Mouse (Mus musculus): ENCODE results near the gene Tnrc18. TPM values are rescaled to one million over a fixed set of nuclear protein-coding genes. Genes with fewer than 3 reads are reported as not detected.

Gene Tnrc18
- polyA plus RNA-seq, 1 experiment from 2014 or later: 116 TPM

- in situ Hi-C loops (cut with MboI; ENCODE audit: low pct_unique_long_range_greater_than_20kb): loop anchor here (5.0 kb wide), 1 partner anchor 392 kb away; no protein-coding TSS in a partner anchor
- CTCF ChIA-PET: interaction anchor here (1.1 to 2.8 kb wide), 2 partner anchors 22 to 192 kb away, joined by 3 to 9 read pairs; no protein-coding TSS in a partner anchor
- DNase-seq (ENCODE audit: low read depth, low spot score): no peak
- no peaks in the 10 kb centered on the region for H3K27me3 ChIP-seq
- no peak for TF ChIP-seq CTCF (IDR thresholded peaks at IDR 0.05)
- no peak for ATAC-seq
- POLR2A ChIA-PET: no interaction called here
These were observed 77.5 kb downstream of the Tnrc18 start for GRCm38 (mm10) chr5:142739941-142740340.

GRCm38 (mm10) chr5:142731916-142732315 is 85.5 kb downstream of the Tnrc18 start:
- no peak for TF ChIP-seq CTCF (IDR thresholded peaks at IDR 0.05)
- POLR2A ChIA-PET: no interaction called here
- DNase-seq (ENCODE audit: low read depth, low spot score) (no peak), ATAC-seq (no peak)
- in situ Hi-C loops (cut with MboI; ENCODE audit: low pct_unique_long_range_greater_than_20kb): no loop called here
- CTCF ChIA-PET: no interaction called here
- H3K27me3 ChIP-seq: no peaks in the 10 kb centered on the region

GRCm38 (mm10) chr5:142730295-142730694 is 87.2 kb downstream of the Tnrc18 start:
- in situ Hi-C loops (cut with MboI; ENCODE audit: low pct_unique_long_range_greater_than_20kb): no loop called here
- ATAC-seq: no peak
- POLR2A ChIA-PET: no interaction called here

GRCm38 (mm10) chr5:142728301-142728700 is 89.2 kb downstream of the Tnrc18 start:
- in situ Hi-C loops (cut with MboI; ENCODE audit: low pct_unique_long_range_greater_than_20kb): no loop called here
- no peaks in the 10 kb centered on the region for H3K27me3 ChIP-seq
- DNase-seq (ENCODE audit: low read depth, low spot score) (no peak), ATAC-seq (no peak)
- TF ChIP-seq CTCF (IDR thresholded peaks at IDR 0.05): no peak
- CTCF ChIA-PET: interaction anchor here (1.3 to 1.4 kb wide), 2 partner anchors 29 to 126 kb away, joined by 3 read pairs; no protein-coding TSS in a partner anchor
- POLR2A ChIA-PET: no interaction called here

More at GRCm38 (mm10) chr5:142730295-142730694, 87.2 kb downstream of the Tnrc18 start:
- CTCF ChIA-PET: no interaction called here
- H3K27me3 ChIP-seq: no peaks in the 10 kb centered on the region
- DNase-seq (ENCODE audit: low read depth, low spot score): no peak
- no peak for TF ChIP-seq CTCF (IDR thresholded peaks at IDR 0.05)

- in situ Hi-C loops (cut with MboI; ENCODE audit: low pct_unique_long_range_greater_than_20kb): no loop called here
- no peak for TF ChIP-seq CTCF (IDR thresholded peaks at IDR 0.05)
- DNase-seq (ENCODE audit: low read depth, low spot score): no peak
- no peak for ATAC-seq
- POLR2A ChIA-PET: no interaction called here
- CTCF ChIA-PET: no interaction called here
- no peaks in the 10 kb centered on the region for H3K27me3 ChIP-seq
These were observed 90.7 kb downstream of the Tnrc18 start for GRCm38 (mm10) chr5:142726748-142727147.

- TF ChIP-seq CTCF (IDR thresholded peaks at IDR 0.05): no peak
- POLR2A ChIA-PET: interaction anchor here (0.9 kb wide), 1 partner anchor 98 kb away, joined by 3 read pairs; no protein-coding TSS in a partner anchor
- DNase-seq (ENCODE audit: low read depth, low spot score) (no peak), ATAC-seq (no peak)
- no peaks in the 10 kb centered on the region for H3K27me3 ChIP-seq
- in situ Hi-C loops (cut with MboI; ENCODE audit: low pct_unique_long_range_greater_than_20kb): no loop called here
- CTCF ChIA-PET: interaction anchor here (1.4 to 1.8 kb wide), 3 partner anchors 11 to 155 kb away, joined by 3 to 7 read pairs (median 4); no protein-coding TSS in a partner anchor
These were observed 93.2 kb downstream of the Tnrc18 start for GRCm38 (mm10) chr5:142724265-142724664.

GRCm38 (mm10) chr5:142723520-142724133 is 93.8 kb downstream of the Tnrc18 start:
- ChIA-PET POLR2A (no interaction called here), CTCF (interaction anchor here (1.4 to 1.8 kb wide), 3 partner anchors 12 to 156 kb away, joined by 3 to 7 read pairs (median 4); no protein-coding TSS in a partner anchor)
- in situ Hi-C loops (cut with MboI; ENCODE audit: low pct_unique_long_range_greater_than_20kb): no loop called here
- no peaks in the 10 kb centered on the region for H3K27me3 ChIP-seq
- TF ChIP-seq CTCF (IDR thresholded peaks at IDR 0.05): no peak
- peak; percentile 46 for DNase-seq (ENCODE audit: low read depth, low spot score)
- ATAC-seq: no peak

- ATAC-seq: no peak
- TF ChIP-seq CTCF (IDR thresholded peaks at IDR 0.05): no peak
- DNase-seq (ENCODE audit: low read depth, low spot score): no peak
- POLR2A ChIA-PET: no interaction called here
- in situ Hi-C loops (cut with MboI; ENCODE audit: low pct_unique_long_range_greater_than_20kb): loop anchor here (5.0 to 10.0 kb wide), 3 partner anchors 48 to 215 kb away; no protein-coding TSS in a partner anchor
- no peaks in the 10 kb centered on the region for H3K27me3 ChIP-seq
- CTCF ChIA-PET: no interaction called here
These were observed 97.6 kb downstream of the Tnrc18 start for GRCm38 (mm10) chr5:142719897-142720296.

- DNase-seq (ENCODE audit: low read depth, low spot score) (no peak), ATAC-seq (no peak)
- CTCF ChIA-PET: interaction anchor here (0.9 to 1.4 kb wide), 5 partner anchors 21 to 300 kb away, joined by 3 to 9 read pairs (median 3); no protein-coding TSS in a partner anchor
- in situ Hi-C loops (cut with MboI; ENCODE audit: low pct_unique_long_range_greater_than_20kb): loop anchor here (5.0 to 10.0 kb wide), 3 partner anchors 46 to 214 kb away; no protein-coding TSS in a partner anchor
- no peak for TF ChIP-seq CTCF (IDR thresholded peaks at IDR 0.05)
- H3K27me3 ChIP-seq: no peaks in the 10 kb centered on the region
- POLR2A ChIA-PET: no interaction called here
These were observed 99.0 kb downstream of the Tnrc18 start for GRCm38 (mm10) chr5:142718486-142718885.

- TF ChIP-seq CTCF (IDR thresholded peaks at IDR 0.05): no peak
- CTCF ChIA-PET: interaction anchor here (0.8 to 1.7 kb wide), 7 partner anchors 22 to 300 kb away, joined by 3 to 9 read pairs (median 3); no protein-coding TSS in a partner anchor
These were observed 99.4 kb downstream of the Tnrc18 start for GRCm38 (mm10) chr5:142718037-142718436.

GRCm38 (mm10) chr5:142716056-142716455 is 101.4 kb downstream of the Tnrc18 start:
- in situ Hi-C loops (cut with MboI; ENCODE audit: low pct_unique_long_range_greater_than_20kb): loop anchor here (5.0 to 10.0 kb wide), 3 partner anchors 44 to 211 kb away; no protein-coding TSS in a partner anchor
- POLR2A ChIA-PET: interaction anchor here (0.7 kb wide), 1 partner anchor 152 kb away, joined by 3 read pairs; no protein-coding TSS in a partner anchor
- CTCF ChIA-PET: interaction anchor here (0.8 kb wide), 1 partner anchor 22 kb away, joined by 3 read pairs; no protein-coding TSS in a partner anchor
- TF ChIP-seq CTCF (IDR thresholded peaks at IDR 0.05): no peak
- DNase-seq (ENCODE audit: low read depth, low spot score) (no peak), ATAC-seq (no peak)
- H3K27me3 ChIP-seq: no peaks in the 10 kb centered on the region

More at GRCm38 (mm10) chr5:142718037-142718436, 99.4 kb downstream of the Tnrc18 start:
- DNase-seq (ENCODE audit: low read depth, low spot score) (no peak), ATAC-seq (no peak)
- H3K27me3 ChIP-seq: no peaks in the 10 kb centered on the region
- POLR2A ChIA-PET: no interaction called here
- in situ Hi-C loops (cut with MboI; ENCODE audit: low pct_unique_long_range_greater_than_20kb): loop anchor here (5.0 to 10.0 kb wide), 3 partner anchors 46 to 213 kb away; no protein-coding TSS in a partner anchor

Measured in Patski (cell line).